Mouse (Mus musculus): Measurements from ENCODE around the gene Trappc13.
"Not testable (repeated sequence)": the region's sequence is repeated elsewhere in the genome, so short reads cannot be mapped to it uniquely, and the experiment has no call there.

Gene Trappc13

GRCm38 (mm10) chr13:104177796-104178649 is at the start of gene Trappc13:
Gene Trappc13 (minus strand): TSS chr13:104178469.
- peak; percentile 87 for DNase-seq (ENCODE audit: extremely low spot score, low spot score)

- no peak for DNase-seq (ENCODE audit: extremely low spot score, low spot score)
These were observed 49.2 kb upstream of the Trappc13 start for GRCm38 (mm10) chr13:104227478-104227877.

GRCm38 (mm10) chr13:104204313-104204712 is 26.0 kb upstream of the Trappc13 start:
- no peak for DNase-seq (ENCODE audit: extremely low spot score, low spot score)

- not testable (repeated sequence) for DNase-seq (ENCODE audit: extremely low spot score, low spot score)
These were observed 17.6 kb upstream of the Trappc13 start for GRCm38 (mm10) chr13:104195891-104196290.

GRCm38 (mm10) chr13:104187357-104187756 is 9.1 kb upstream of the Trappc13 start:
- DNase-seq (ENCODE audit: extremely low spot score, low spot score): no peak

GRCm38 (mm10) chr13:104179176-104179888 is 1.1 kb upstream of the Trappc13 start:
- no peak for DNase-seq (ENCODE audit: extremely low spot score, low spot score)

- peak; percentile 95 for DNase-seq (ENCODE audit: extremely low spot score, low spot score)
These were observed 417 bp upstream of the Trappc13 start, which contains the start of gene Trim23 for GRCm38 (mm10) chr13:104178650-104179121. Gene Trim23 (plus strand): TSS chr13:104178797.

GRCm38 (mm10) chr13:104176874-104177273 is 1.4 kb downstream of the Trappc13 start:
- DNase-seq (ENCODE audit: extremely low spot score, low spot score): no peak

GRCm38 (mm10) chr13:104172498-104172897 is 5.8 kb downstream of the Trappc13 start:
- no peak for DNase-seq (ENCODE audit: extremely low spot score, low spot score)

GRCm38 (mm10) chr13:104171711-104172110 is 6.6 kb downstream of the Trappc13 start:
- no peak for DNase-seq (ENCODE audit: extremely low spot score, low spot score)

- no peak for DNase-seq (ENCODE audit: extremely low spot score, low spot score)
These were observed 22.6 kb downstream of the Trappc13 start for GRCm38 (mm10) chr13:104155686-104156085.

GRCm38 (mm10) chr13:104155106-104155505 is 23.2 kb downstream of the Trappc13 start:
- no peak for DNase-seq (ENCODE audit: extremely low spot score, low spot score)

GRCm38 (mm10) chr13:104154180-104154579 is 24.1 kb downstream of the Trappc13 start:
- DNase-seq (ENCODE audit: extremely low spot score, low spot score): no peak

- DNase-seq (ENCODE audit: extremely low spot score, low spot score): no peak
These were observed 32.6 kb downstream of the Trappc13 start for GRCm38 (mm10) chr13:104145646-104146045.

- DNase-seq (ENCODE audit: extremely low spot score, low spot score): no peak
These were observed 33.4 kb downstream of the Trappc13 start for GRCm38 (mm10) chr13:104144871-104145270.

GRCm38 (mm10) chr13:104139369-104140209 is 38.7 kb downstream of the Trappc13 start:
- DNase-seq (ENCODE audit: extremely low spot score, low spot score): peak; percentile 72

GRCm38 (mm10) chr13:104134510-104135085 is 43.7 kb downstream of the Trappc13 start:
- DNase-seq (ENCODE audit: extremely low spot score, low spot score): no peak

GRCm38 (mm10) chr13:104132561-104132960 is 45.7 kb downstream of the Trappc13 start:
- no peak for DNase-seq (ENCODE audit: extremely low spot score, low spot score)

- no peak for DNase-seq (ENCODE audit: extremely low spot score, low spot score)
These were observed 54.4 kb downstream of the Trappc13 start for GRCm38 (mm10) chr13:104123662-104124381.
